Mouse (Mus musculus): ENCODE data around the gene 2610528J11Rik. TPM values are rescaled to one million over a fixed set of nuclear protein-coding genes. Genes with fewer than 3 reads are reported as not detected.
A peak's percentile ranks its signal among the peaks of the same experiment; 100 is the strongest.

Gene 2610528J11Rik
- total and polyA plus RNA-seq, 2 experiments from 2014 or later = not detected

DNA sequence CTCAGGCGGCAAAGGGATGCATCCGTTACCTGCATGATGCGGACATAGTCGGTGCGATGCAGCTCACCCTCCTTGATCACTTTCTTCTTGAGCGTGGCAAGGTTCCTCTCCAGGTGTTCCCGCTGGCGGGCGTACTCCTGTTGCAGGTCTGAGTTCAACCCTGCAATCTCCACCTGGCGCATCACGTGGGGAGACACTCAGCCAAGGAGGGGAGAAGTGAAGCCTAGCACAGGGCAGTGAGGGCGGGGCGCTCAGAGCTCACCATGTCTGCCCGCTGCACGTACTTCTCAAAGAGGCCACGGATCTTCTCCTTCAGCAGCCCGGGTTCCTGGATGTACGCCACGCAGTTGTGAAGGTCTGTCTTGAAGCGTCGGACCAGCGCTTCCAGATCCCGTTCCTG, 42.5 kb downstream of the 2610528J11Rik start:
- no peak for DNase-seq (ENCODE audit: low spot score)
- H3K4me3 ChIP-seq (ENCODE audit: low read depth, low read length) = no peak overlapping the region
- TF ChIP-seq CTCF (IDR thresholded peaks at IDR 0.05; ENCODE audit: low read depth) = no peak
- no peak for TF ChIP-seq EP300 (IDR thresholded peaks at IDR 0.05; ENCODE audit: low read depth)
- no peak overlapping the region for H3K4me2 ChIP-seq (ENCODE audit: low read depth, low read length)
- no peak overlapping the region for H3K27ac ChIP-seq (ENCODE audit: low read depth)
- H3K9ac ChIP-seq (replicated peaks; ENCODE audit: low read depth, low read length) = no peak overlapping the region
- WGBS = 65% methylated on average over 23 of the region's 23 CpGs
- H3K27me3 ChIP-seq (ENCODE audit: control insufficient read depth, insufficient read depth, low read length) = peaks cover 10% of the 10 kb centered on the region; the same call in 1 of the 2 replicates
- H3K4me1 ChIP-seq (ENCODE audit: control insufficient read depth, insufficient read depth) = no peaks in the 10 kb centered on the region
- H3K9me3 ChIP-seq (replicated peaks; ENCODE audit: control insufficient read depth, low read length) = no peaks in the 10 kb centered on the region
- no peak for ATAC-seq (ENCODE audit: insufficient read depth, low read depth)
- no peaks in the 10 kb centered on the region for H3K36me3 ChIP-seq (replicated peaks; ENCODE audit: control insufficient read depth, insufficient read depth, low read length)

DNA sequence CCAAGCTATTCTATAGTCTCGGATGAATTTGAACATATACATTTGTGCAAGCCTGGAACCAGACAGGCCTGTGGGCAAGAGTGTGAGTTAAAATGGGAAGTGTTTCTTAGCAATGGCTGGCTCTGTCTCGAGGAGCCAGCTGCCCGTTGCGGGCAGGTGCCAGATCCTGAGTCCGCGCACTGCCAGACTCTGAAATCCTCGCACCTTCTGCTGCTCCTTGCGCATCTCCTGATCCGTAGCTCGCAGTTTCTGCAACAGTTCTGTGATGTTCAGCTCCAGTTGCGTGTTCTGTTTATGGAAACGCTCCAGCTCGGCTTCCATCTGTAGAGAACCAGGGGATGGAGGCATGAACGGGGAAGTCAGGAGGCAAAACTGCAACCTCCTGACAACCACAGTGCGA, 44.6 kb downstream of the 2610528J11Rik start:
- DNase-seq (ENCODE audit: low spot score) (no peak), ATAC-seq (ENCODE audit: insufficient read depth, low read depth) (no peak)
- H3K27me3 ChIP-seq (ENCODE audit: control insufficient read depth, insufficient read depth, low read length) = peaks cover 10% of the 10 kb centered on the region; the same call in 1 of the 2 replicates
- no peaks in the 10 kb centered on the region for H3K4me1 ChIP-seq (ENCODE audit: control insufficient read depth, insufficient read depth)
- no peak overlapping the region for H3K27ac ChIP-seq (ENCODE audit: low read depth)
- no peak overlapping the region for H3K4me2 ChIP-seq (ENCODE audit: low read depth, low read length)
- TF ChIP-seq EP300 (IDR thresholded peaks at IDR 0.05; ENCODE audit: low read depth) = no peak
- no peak for TF ChIP-seq CTCF (IDR thresholded peaks at IDR 0.05; ENCODE audit: low read depth)
- WGBS = 75% methylated on average over 15 of the region's 15 CpGs
- no peak overlapping the region for H3K4me3 ChIP-seq (ENCODE audit: low read depth, low read length)
- H3K9ac ChIP-seq (replicated peaks; ENCODE audit: low read depth, low read length) = no peak overlapping the region
- H3K9me3 ChIP-seq (replicated peaks; ENCODE audit: control insufficient read depth, low read length) = no peaks in the 10 kb centered on the region
- H3K36me3 ChIP-seq (replicated peaks; ENCODE audit: control insufficient read depth, insufficient read depth, low read length) = no peaks in the 10 kb centered on the region

- ATAC-seq (ENCODE audit: insufficient read depth, low read depth) (0 out of 2 replicates have a peak, but pooled peaks have one; percentile 20), DNase-seq (ENCODE audit: low spot score) (peak; percentile 54)
- Histone ChIP-seq H3K4me1 (ENCODE audit: control insufficient read depth, insufficient read depth) (no peaks in the 10 kb centered on the region), H3K4me3 (ENCODE audit: low read depth, low read length) (no peak overlapping the region), H3K27ac (ENCODE audit: low read depth) (no peak overlapping the region), H3K9ac (replicated peaks; ENCODE audit: low read depth, low read length) (no peak overlapping the region), H3K36me3 (replicated peaks; ENCODE audit: control insufficient read depth, insufficient read depth, low read length) (no peaks in the 10 kb centered on the region), H3K9me3 (replicated peaks; ENCODE audit: control insufficient read depth, low read length) (no peaks in the 10 kb centered on the region), H3K27me3 (ENCODE audit: control insufficient read depth, insufficient read depth, low read length) (0 out of 2 replicates have a peak, but pooled peaks cover 3% of the 10 kb centered on the region), H3K4me2 (ENCODE audit: low read depth, low read length) (no peak overlapping the region)
- TF ChIP-seq EP300 (IDR thresholded peaks at IDR 0.05; ENCODE audit: low read depth) = no peak
- TF ChIP-seq CTCF (IDR thresholded peaks at IDR 0.05; ENCODE audit: low read depth) = peak; percentile 88
- 3% methylated on average over 6 of the region's 6 CpGs for WGBS
Observed at GRCm38 (mm10) chr4:118576097-118576496, 49.3 kb downstream of the 2610528J11Rik start.

- 45% methylated on average over 13 of the region's 13 CpGs for WGBS
- no peak for ATAC-seq (ENCODE audit: insufficient read depth, low read depth)
- no peaks in the 10 kb centered on the region for H3K9me3 ChIP-seq (replicated peaks; ENCODE audit: control insufficient read depth, low read length)
- 0 out of 2 replicates have a peak, but pooled peaks cover 3% of the 10 kb centered on the region for H3K27me3 ChIP-seq (ENCODE audit: control insufficient read depth, insufficient read depth, low read length)
- H3K4me1 ChIP-seq (ENCODE audit: control insufficient read depth, insufficient read depth) = no peaks in the 10 kb centered on the region
- H3K9ac ChIP-seq (replicated peaks; ENCODE audit: low read depth, low read length) = no peak overlapping the region
- no peak overlapping the region for H3K27ac ChIP-seq (ENCODE audit: low read depth)
- no peak for DNase-seq (ENCODE audit: low spot score)
- no peaks in the 10 kb centered on the region for H3K36me3 ChIP-seq (replicated peaks; ENCODE audit: control insufficient read depth, insufficient read depth, low read length)
- no peak overlapping the region for H3K4me2 ChIP-seq (ENCODE audit: low read depth, low read length)
- TF ChIP-seq EP300 (IDR thresholded peaks at IDR 0.05; ENCODE audit: low read depth) = no peak
- peak; percentile 34; the same call in 1 of the 2 replicates for TF ChIP-seq CTCF (IDR thresholded peaks at IDR 0.05; ENCODE audit: low read depth)
- H3K4me3 ChIP-seq (ENCODE audit: low read depth, low read length) = no peak overlapping the region
Observed at GRCm38 (mm10) chr4:118579313-118579712, 52.5 kb downstream of the 2610528J11Rik start.

Other genes with a start within 250 kb of the 2610528J11Rik start
- 33.7 and 40.8 TPM in 2 replicates for gene Ptprf, start 235.6 kb upstream of the 2610528J11Rik start, total RNA-seq (2014; rRNA removed; ENCODE audit: low replicate concordance)
- gene Ptprf, start 235.6 kb upstream of the 2610528J11Rik start, polyA plus RNA-seq (2015; fragmentation: Nextera tagmentation; extraction: Ambion mirVana) = 5.2 and 5.9 TPM in 2 replicates
- gene Szt2, start 117.7 kb upstream of the 2610528J11Rik start, total RNA-seq (2014; rRNA removed; ENCODE audit: low replicate concordance) = 15.4 and 23.5 TPM in 2 replicates
- 2.0 and 2.3 TPM in 2 replicates for gene Szt2, start 117.7 kb upstream of the 2610528J11Rik start, polyA plus RNA-seq (2015; fragmentation: Nextera tagmentation; extraction: Ambion mirVana)
- 17.3 and 40.2 TPM in 2 replicates for gene Med8, start 117.7 kb upstream of the 2610528J11Rik start, total RNA-seq (2014; rRNA removed; ENCODE audit: low replicate concordance)
- gene Med8, start 117.7 kb upstream of the 2610528J11Rik start, polyA plus RNA-seq (2015; fragmentation: Nextera tagmentation; extraction: Ambion mirVana) = 56.2 and 58.8 TPM in 2 replicates
- gene Elovl1, start 98.9 kb upstream of the 2610528J11Rik start, total RNA-seq (2014; rRNA removed; ENCODE audit: low replicate concordance) = 44.4 and 74.3 TPM in 2 replicates
- 49.8 and 49.9 TPM in 2 replicates for gene Elovl1, start 98.9 kb upstream of the 2610528J11Rik start, polyA plus RNA-seq (2015; fragmentation: Nextera tagmentation; extraction: Ambion mirVana)
- 78.4 and 155 TPM in 2 replicates for gene Cdc20, start 89.6 kb upstream of the 2610528J11Rik start, total RNA-seq (2014; rRNA removed; ENCODE audit: low replicate concordance)
- gene Cdc20, start 89.6 kb upstream of the 2610528J11Rik start, polyA plus RNA-seq (2015; fragmentation: Nextera tagmentation; extraction: Ambion mirVana) = 57.5 and 57.8 TPM in 2 replicates
- 1.5 and 2.2 TPM in 2 replicates for gene Mpl, start 69.5 kb upstream of the 2610528J11Rik start, total RNA-seq (2014; rRNA removed; ENCODE audit: low replicate concordance)
- gene Mpl, start 69.5 kb upstream of the 2610528J11Rik start, polyA plus RNA-seq (2015; fragmentation: Nextera tagmentation; extraction: Ambion mirVana) = 0.41 and 0.51 TPM in 2 replicates
- 116 and 120 TPM in 2 replicates for gene Tie1, start 36.9 kb upstream of the 2610528J11Rik start, total RNA-seq (2014; rRNA removed; ENCODE audit: low replicate concordance)
- 43.4 and 48.0 TPM in 2 replicates for gene Tie1, start 36.9 kb upstream of the 2610528J11Rik start, polyA plus RNA-seq (2015; fragmentation: Nextera tagmentation; extraction: Ambion mirVana)
- gene Tmem125, start 17.0 kb downstream of the 2610528J11Rik start, total RNA-seq (2014; rRNA removed; ENCODE audit: low replicate concordance) = 1.5 and 7.3 TPM in 2 replicates
- 0.26 and 0.27 TPM in 2 replicates for gene Tmem125, start 17.0 kb downstream of the 2610528J11Rik start, polyA plus RNA-seq (2015; fragmentation: Nextera tagmentation; extraction: Ambion mirVana)
- gene Cfap57, start 93.8 kb downstream of the 2610528J11Rik start, total RNA-seq (2014; rRNA removed; ENCODE audit: low replicate concordance) = 0.12 TPM in 1 of 2 replicates, not detected in the other
- 0.07 and 0.11 TPM in 2 replicates for gene Cfap57, start 93.8 kb downstream of the 2610528J11Rik start, polyA plus RNA-seq (2015; fragmentation: Nextera tagmentation; extraction: Ambion mirVana)
- gene Ebna1bp2, start 93.8 kb downstream of the 2610528J11Rik start, total RNA-seq (2014; rRNA removed; ENCODE audit: low replicate concordance) = 5.9 and 49.2 TPM in 2 replicates
- 64.4 and 68.9 TPM in 2 replicates for gene Ebna1bp2, start 93.8 kb downstream of the 2610528J11Rik start, polyA plus RNA-seq (2015; fragmentation: Nextera tagmentation; extraction: Ambion mirVana)
- gene Olfr62, start 132.0 kb downstream of the 2610528J11Rik start, total RNA-seq (2014; rRNA removed; ENCODE audit: low replicate concordance) = not detected in 2 replicates
- not detected in 2 replicates for gene Olfr62, start 132.0 kb downstream of the 2610528J11Rik start, polyA plus RNA-seq (2015; fragmentation: Nextera tagmentation; extraction: Ambion mirVana)
- gene Olfr1342, start 165.8 kb downstream of the 2610528J11Rik start, total RNA-seq (2014; rRNA removed; ENCODE audit: low replicate concordance) = not detected in 2 replicates
- not detected in 2 replicates for gene Olfr1342, start 165.8 kb downstream of the 2610528J11Rik start, polyA plus RNA-seq (2015; fragmentation: Nextera tagmentation; extraction: Ambion mirVana)
- not detected in 2 replicates for gene Olfr1341, start 176.5 kb downstream of the 2610528J11Rik start, total RNA-seq (2014; rRNA removed; ENCODE audit: low replicate concordance)
- gene Olfr1341, start 176.5 kb downstream of the 2610528J11Rik start, polyA plus RNA-seq (2015; fragmentation: Nextera tagmentation; extraction: Ambion mirVana) = not detected in 2 replicates
- not detected in 2 replicates for gene Olfr1340, start 193.1 kb downstream of the 2610528J11Rik start, total RNA-seq (2014; rRNA removed; ENCODE audit: low replicate concordance)
- not detected in 2 replicates for gene Olfr1340, start 193.1 kb downstream of the 2610528J11Rik start, polyA plus RNA-seq (2015; fragmentation: Nextera tagmentation; extraction: Ambion mirVana)
- not detected in 2 replicates for gene Olfr1339, start 205.2 kb downstream of the 2610528J11Rik start, total RNA-seq (2014; rRNA removed; ENCODE audit: low replicate concordance)
- not detected in 2 replicates for gene Olfr1339, start 205.2 kb downstream of the 2610528J11Rik start, polyA plus RNA-seq (2015; fragmentation: Nextera tagmentation; extraction: Ambion mirVana)
- not detected in 2 replicates for gene Olfr1338, start 231.7 kb downstream of the 2610528J11Rik start, total RNA-seq (2014; rRNA removed; ENCODE audit: low replicate concordance)
- not detected in 2 replicates for gene Olfr1338, start 231.7 kb downstream of the 2610528J11Rik start, polyA plus RNA-seq (2015; fragmentation: Nextera tagmentation; extraction: Ambion mirVana)

Measured in heart, postnatal 0 days (tissue).